Mouse (Mus musculus): ENCODE results near the gene Ces1a. TPM values are rescaled to one million over a fixed set of nuclear protein-coding genes. Genes with fewer than 3 reads are reported as not detected.

Gene Ces1a
- total RNA-seq (2014; rRNA removed) (0.28 TPM in 1 of 2 replicates, not detected in the other), polyA plus RNA-seq (2012; rRNA removed) (0.09 and 0.20 TPM in 2 replicates)

GRCm38 (mm10) chr8:93048092-93048491 lies at the start of gene Ces1a:
Gene Ces1a (minus strand): TSS chr8:93048192.
- no peak for TF ChIP-seq CTCF (IDR thresholded peaks at IDR 0.05; ENCODE audit: low read depth, low read length)
- TF ChIP-seq POLR2A (IDR thresholded peaks at IDR 0.05; ENCODE audit: extremely low read depth, insufficient read depth, low read length), result no peak
- no peak within 1 kb of the TSS for H3K9ac ChIP-seq (ENCODE audit: low read depth, low read length)
- no peaks in the 10 kb centered on the region for H3K79me2 ChIP-seq (ENCODE audit: control insufficient read depth, insufficient read depth, low read length)
- DNase-seq (ENCODE audit: extremely low read depth, low read depth, low spot score), result no peak
- no peak within 1 kb of the TSS for H3K4me3 ChIP-seq (ENCODE audit: insufficient read depth, low read depth, low read length)
- no peaks in the 10 kb centered on the region for H3K27me3 ChIP-seq (ENCODE audit: control insufficient read depth, insufficient read depth, low read length)
- WGBS, result 88% methylated on average over 3 of the region's 3 CpGs
- no peak within 1 kb of the TSS for H3K27ac ChIP-seq (replicated peaks; ENCODE audit: insufficient read depth, low read depth, low read length)
- H3K4me1 ChIP-seq (ENCODE audit: control insufficient read depth, insufficient read depth, low read length), result no peaks in the 10 kb centered on the region; the same call in 1 of the 2 replicates
- no peaks in the 10 kb centered on the region for H3K36me3 ChIP-seq (ENCODE audit: control insufficient read depth, insufficient read depth, low read length)

- H3K79me2 ChIP-seq (ENCODE audit: control insufficient read depth, insufficient read depth, low read length), result no peaks in the 10 kb centered on the region
- peak; percentile 28; the same call in 1 of the 2 replicates for TF ChIP-seq CTCF (IDR thresholded peaks at IDR 0.05; ENCODE audit: low read depth, low read length)
- no peak for TF ChIP-seq POLR2A (IDR thresholded peaks at IDR 0.05; ENCODE audit: extremely low read depth, insufficient read depth, low read length)
- H3K27me3 ChIP-seq (ENCODE audit: control insufficient read depth, insufficient read depth, low read length), result no peaks in the 10 kb centered on the region
- H3K36me3 ChIP-seq (ENCODE audit: control insufficient read depth, insufficient read depth, low read length), result peaks cover 13% of the 10 kb centered on the region
- no peak overlapping the region for H3K27ac ChIP-seq (replicated peaks; ENCODE audit: insufficient read depth, low read depth, low read length)
- H3K9ac ChIP-seq (ENCODE audit: low read depth, low read length), result no peak overlapping the region
- no peak overlapping the region for H3K4me3 ChIP-seq (ENCODE audit: insufficient read depth, low read depth, low read length)
- H3K4me1 ChIP-seq (ENCODE audit: control insufficient read depth, insufficient read depth, low read length), result no peaks in the 10 kb centered on the region
- DNase-seq (ENCODE audit: extremely low read depth, low read depth, low spot score), result peak; percentile 67
Measured at GRCm38 (mm10) chr8:93095376-93095775, 47.4 kb upstream of the Ces1a start.

DNA sequence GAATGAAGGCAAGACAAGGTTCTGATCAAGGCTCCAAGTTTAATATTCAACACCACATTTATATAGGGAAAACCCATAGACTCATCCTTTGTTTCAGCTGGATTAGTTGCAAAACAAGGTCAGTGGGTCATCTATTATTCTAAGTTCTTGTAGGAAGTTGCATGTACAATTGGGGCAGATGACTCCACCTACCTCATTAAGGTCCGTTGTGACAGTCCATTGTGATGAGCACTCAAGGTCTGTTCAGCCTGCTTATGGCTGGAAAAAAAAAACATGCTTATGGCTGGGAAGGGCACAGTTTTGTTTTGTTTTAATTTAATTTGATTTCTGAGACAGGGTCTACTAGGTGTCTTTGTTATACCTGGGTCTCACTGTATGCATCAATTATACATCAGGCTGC lies 43.3 kb upstream of the Ces1a start:
- H3K4me1 ChIP-seq (ENCODE audit: control insufficient read depth, insufficient read depth, low read length), result no peaks in the 10 kb centered on the region
- no peaks in the 10 kb centered on the region for H3K27me3 ChIP-seq (ENCODE audit: control insufficient read depth, insufficient read depth, low read length)
- WGBS, result 74% methylated on average over 1 of the region's 1 CpGs
- H3K9ac ChIP-seq (ENCODE audit: low read depth, low read length), result no peak overlapping the region
- no peak for DNase-seq (ENCODE audit: extremely low read depth, low read depth, low spot score)
- no peak for TF ChIP-seq POLR2A (IDR thresholded peaks at IDR 0.05; ENCODE audit: extremely low read depth, insufficient read depth, low read length)
- no peak for TF ChIP-seq CTCF (IDR thresholded peaks at IDR 0.05; ENCODE audit: low read depth, low read length)
- H3K36me3 ChIP-seq (ENCODE audit: control insufficient read depth, insufficient read depth, low read length), result no peaks in the 10 kb centered on the region
- no peaks in the 10 kb centered on the region for H3K79me2 ChIP-seq (ENCODE audit: control insufficient read depth, insufficient read depth, low read length)
- H3K27ac ChIP-seq (replicated peaks; ENCODE audit: insufficient read depth, low read depth, low read length), result no peak overlapping the region
- H3K4me3 ChIP-seq (ENCODE audit: insufficient read depth, low read depth, low read length), result no peak overlapping the region

DNA sequence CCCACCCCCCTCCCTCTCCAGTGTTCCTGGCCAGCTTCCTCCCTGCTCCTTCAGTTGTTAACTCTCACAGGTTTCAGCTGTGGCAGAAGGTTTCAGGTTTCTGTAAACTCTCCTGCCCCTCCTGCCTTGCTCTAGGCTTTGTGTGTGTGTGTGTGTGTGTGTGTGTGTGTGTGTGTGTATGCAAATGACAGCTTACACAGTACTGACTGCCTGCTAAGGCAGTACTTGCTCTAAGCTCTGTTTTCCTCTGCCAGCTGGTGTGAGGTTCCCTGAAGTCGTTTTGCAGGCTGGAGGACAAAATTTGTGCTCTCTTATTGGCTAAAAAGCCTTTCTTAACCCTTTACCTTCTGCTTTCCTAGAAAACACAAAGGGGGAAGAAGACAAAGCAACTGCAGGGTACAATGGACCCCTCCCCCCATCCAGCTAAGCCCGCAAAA lies 40.7 kb upstream of the Ces1a start:
- Histone ChIP-seq H3K9ac (ENCODE audit: low read depth, low read length) (no peak overlapping the region), H3K4me3 (ENCODE audit: insufficient read depth, low read depth, low read length) (no peak overlapping the region), H3K27me3 (ENCODE audit: control insufficient read depth, insufficient read depth, low read length) (no peaks in the 10 kb centered on the region), H3K36me3 (ENCODE audit: control insufficient read depth, insufficient read depth, low read length) (no peaks in the 10 kb centered on the region), H3K4me1 (ENCODE audit: control insufficient read depth, insufficient read depth, low read length) (no peaks in the 10 kb centered on the region), H3K79me2 (ENCODE audit: control insufficient read depth, insufficient read depth, low read length) (no peaks in the 10 kb centered on the region), H3K27ac (replicated peaks; ENCODE audit: insufficient read depth, low read depth, low read length) (no peak overlapping the region)
- DNase-seq (ENCODE audit: extremely low read depth, low read depth, low spot score), result no peak
- no peak for TF ChIP-seq CTCF (IDR thresholded peaks at IDR 0.05; ENCODE audit: low read depth, low read length)
- 23% methylated on average over 2 of the region's 2 CpGs for WGBS

- WGBS, result 63% methylated on average over 7 of the region's 7 CpGs
Measured at GRCm38 (mm10) chr8:93088193-93088592, 40.2 kb upstream of the Ces1a start.

DNA sequence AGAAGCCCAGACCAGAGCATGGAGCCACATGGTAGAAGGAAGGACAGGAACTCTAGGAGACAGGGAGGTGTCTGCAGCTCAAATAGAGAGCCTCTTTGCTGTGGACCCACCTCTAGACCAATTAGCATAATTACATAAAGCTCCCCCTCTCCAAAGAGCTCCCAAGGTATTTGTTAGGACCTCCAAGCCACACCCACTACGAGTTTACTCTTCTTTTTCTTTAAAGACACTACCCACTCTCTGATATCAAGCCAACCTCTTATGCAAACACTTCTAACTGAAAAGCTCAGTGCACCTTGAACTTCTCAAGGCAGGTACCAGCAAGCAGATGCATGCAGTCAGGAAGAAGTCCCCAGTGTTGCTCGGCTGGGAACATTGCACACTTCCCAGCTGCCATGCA lies 31.9 kb upstream of the Ces1a start, which contains the start of gene Ces1b:
Ces1b (minus strand) TSS at position 131 of the 400 bp plus-strand sequence.
- Histone ChIP-seq H3K27ac (replicated peaks; ENCODE audit: insufficient read depth, low read depth, low read length) (peak within 1 kb of the TSS; percentile 76), H3K79me2 (ENCODE audit: control insufficient read depth, insufficient read depth, low read length) (no peaks in the 10 kb centered on the region; the same call in 1 of the 2 replicates), H3K36me3 (ENCODE audit: control insufficient read depth, insufficient read depth, low read length) (peaks cover 10% of the 10 kb centered on the region), H3K9ac (ENCODE audit: low read depth, low read length) (peak within 1 kb of the TSS; percentile 64), H3K4me1 (ENCODE audit: control insufficient read depth, insufficient read depth, low read length) (peaks cover 20% of the 10 kb centered on the region), H3K4me3 (ENCODE audit: insufficient read depth, low read depth, low read length) (peak within 1 kb of the TSS; percentile 43), H3K27me3 (ENCODE audit: control insufficient read depth, insufficient read depth, low read length) (no peaks in the 10 kb centered on the region)
- TF ChIP-seq POLR2A (IDR thresholded peaks at IDR 0.05; ENCODE audit: extremely low read depth, insufficient read depth, low read length), result no peak
- TF ChIP-seq CTCF (IDR thresholded peaks at IDR 0.05; ENCODE audit: low read depth, low read length), result no peak
- 11% methylated on average over 2 of the region's 2 CpGs for WGBS
- DNase-seq (ENCODE audit: extremely low read depth, low read depth, low spot score), result peak; percentile 92

More at GRCm38 (mm10) chr8:93088193-93088592, 40.2 kb upstream of the Ces1a start:
- no peak overlapping the region for H3K9ac ChIP-seq (ENCODE audit: low read depth, low read length)
- TF ChIP-seq CTCF (IDR thresholded peaks at IDR 0.05; ENCODE audit: low read depth, low read length) (no peak), POLR2A (IDR thresholded peaks at IDR 0.05; ENCODE audit: extremely low read depth, insufficient read depth, low read length) (no peak)
- H3K27ac ChIP-seq (replicated peaks; ENCODE audit: insufficient read depth, low read depth, low read length), result no peak overlapping the region
- H3K79me2 ChIP-seq (ENCODE audit: control insufficient read depth, insufficient read depth, low read length), result no peaks in the 10 kb centered on the region
- DNase-seq (ENCODE audit: extremely low read depth, low read depth, low spot score), result no peak
- no peaks in the 10 kb centered on the region for H3K36me3 ChIP-seq (ENCODE audit: control insufficient read depth, insufficient read depth, low read length)
- no peaks in the 10 kb centered on the region for H3K4me1 ChIP-seq (ENCODE audit: control insufficient read depth, insufficient read depth, low read length)
- no peak overlapping the region for H3K4me3 ChIP-seq (ENCODE audit: insufficient read depth, low read depth, low read length)
- no peaks in the 10 kb centered on the region for H3K27me3 ChIP-seq (ENCODE audit: control insufficient read depth, insufficient read depth, low read length)

Data from liver, adult 2 months (tissue).